In genomic region chr2:93257634-93258033, GRCm38 (mm10) we compare ENCODE assay signal across 15 mouse cellular contexts.
DNase-seq lines count a peak whose midpoint lies in the region; ATAC-seq and TF ChIP-seq lines count a peak whose summit lies in the region.
"Had no signal": no experiment of that assay in that cellular context is flagged by ENCODE, and none has a peak within 500 bp of the region (broad histone marks: within the 10 kb centered on the region; RNA-seq: fewer than 3 reads in every experiment).

No protein-coding gene starts in this region.

- DNase-seq in hindbrain, embryonic 10.5 days (ENCODE audit: low spot score) = no peak
- peak; percentile 31 for DNase-seq in kidney, postnatal 0 days (ENCODE audit: low spot score)
- DNase-seq in kidney, adult 9 months = no peak
- no peak for DNase-seq in stomach, postnatal 0 days (ENCODE audit: low spot score)
- no peak for DNase-seq in liver
- no peak for DNase-seq in B cell, adult 2 months
- DNase-seq: adrenal gland, postnatal 14 days; forebrain, postnatal 0 days; gastrocnemius, postnatal 36 days; kidney, postnatal 4 days; right cerebral cortex, postnatal 4 days had no signal

- no peak overlapping the region for H3K4me3 ChIP-seq in hindbrain, embryonic 10.5 days
- no peak overlapping the region for H3K4me3 ChIP-seq in hindbrain, embryonic 12.5 days
- H3K4me3 ChIP-seq in kidney, postnatal 0 days (replicated peaks; ENCODE audit: low read depth, low read length) = no peak overlapping the region
- H3K4me3 ChIP-seq in stomach, embryonic 15.5 days (replicated peaks) = no peak overlapping the region
- no peak overlapping the region for H3K4me3 ChIP-seq in stomach, postnatal 0 days (ENCODE audit: low read depth, low read length)
- H3K4me3 ChIP-seq: limb, embryonic 15.5 days had no signal

- peaks cover 84% of the 10 kb centered on the region for H3K4me1 ChIP-seq in hindbrain, embryonic 10.5 days (replicated peaks)
- H3K4me1 ChIP-seq in hindbrain, embryonic 12.5 days = peaks cover 51% of the 10 kb centered on the region
- peaks cover 27% of the 10 kb centered on the region for H3K4me1 ChIP-seq in kidney, postnatal 0 days (replicated peaks; ENCODE audit: insufficient read depth, low read length)
- H3K4me1 ChIP-seq in stomach, embryonic 15.5 days = 0 out of 2 replicates have a peak, but pooled peaks cover 2% of the 10 kb centered on the region
- H3K4me1 ChIP-seq in stomach, postnatal 0 days (replicated peaks; ENCODE audit: control insufficient read depth, insufficient read depth) = no peaks in the 10 kb centered on the region

- no peak overlapping the region for H3K4me2 ChIP-seq in hindbrain, embryonic 12.5 days (replicated peaks)
- H3K4me2 ChIP-seq in kidney, postnatal 0 days (ENCODE audit: low read length) = no peak overlapping the region
- H3K4me2 ChIP-seq in stomach, embryonic 15.5 days = no peak overlapping the region
- no peak overlapping the region for H3K4me2 ChIP-seq in stomach, postnatal 0 days (replicated peaks; ENCODE audit: low read depth)
- H3K4me2 ChIP-seq: limb, embryonic 15.5 days had no signal

- H3K9me3 ChIP-seq in hindbrain, embryonic 10.5 days = no peaks in the 10 kb centered on the region
- H3K9me3 ChIP-seq in hindbrain, embryonic 12.5 days (replicated peaks) = no peaks in the 10 kb centered on the region
- H3K9me3 ChIP-seq in kidney, postnatal 0 days (replicated peaks; ENCODE audit: low read length) = no peaks in the 10 kb centered on the region
- no peaks in the 10 kb centered on the region for H3K9me3 ChIP-seq in stomach, embryonic 15.5 days
- no peaks in the 10 kb centered on the region for H3K9me3 ChIP-seq in stomach, postnatal 0 days (ENCODE audit: control insufficient read depth, low read length)
- H3K9me3 ChIP-seq: limb, embryonic 15.5 days had no signal

- 66% methylated on average over 4 of the region's 4 CpGs for WGBS in hindbrain, embryonic 10.5 days
- 74% methylated on average over 4 of the region's 4 CpGs for WGBS in hindbrain, embryonic 12.5 days
- WGBS in kidney, postnatal 0 days = 17% methylated on average over 4 of the region's 4 CpGs
- 40% methylated on average over 4 of the region's 4 CpGs for WGBS in stomach, embryonic 15.5 days
- WGBS in stomach, postnatal 0 days = 26% methylated on average over 4 of the region's 4 CpGs

- no peaks in the 10 kb centered on the region for H3K27me3 ChIP-seq in hindbrain, embryonic 10.5 days (ENCODE audit: insufficient read depth, poor library complexity, severe bottlenecking)
- no peaks in the 10 kb centered on the region for H3K27me3 ChIP-seq in hindbrain, embryonic 12.5 days
- no peaks in the 10 kb centered on the region for H3K27me3 ChIP-seq in kidney, postnatal 0 days (ENCODE audit: insufficient read depth, low read length)
- no peaks in the 10 kb centered on the region for H3K27me3 ChIP-seq in stomach, embryonic 15.5 days (replicated peaks)
- no peaks in the 10 kb centered on the region for H3K27me3 ChIP-seq in stomach, postnatal 0 days (ENCODE audit: control insufficient read depth, insufficient read depth, low read length)
- H3K27me3 ChIP-seq: limb, embryonic 15.5 days had no signal

- no peak for ATAC-seq in hindbrain, embryonic 12.5 days (ENCODE audit: low FRiP score)
- no peak for ATAC-seq in kidney, postnatal 0 days (replicated peaks; ENCODE audit: low FRiP score, low read depth)
- ATAC-seq in stomach, embryonic 15.5 days (ENCODE audit: insufficient read depth, low FRiP score, low read depth) = no peak
- ATAC-seq in stomach, postnatal 0 days (ENCODE audit: low FRiP score, low TSS enrichment) = no peak
- ATAC-seq: lung, postnatal 0 days had no signal

- H3K9ac ChIP-seq in hindbrain, embryonic 12.5 days = no peak overlapping the region
- no peak overlapping the region for H3K9ac ChIP-seq in kidney, postnatal 0 days (ENCODE audit: low read depth, low read length)
- no peak overlapping the region for H3K9ac ChIP-seq in stomach, embryonic 15.5 days
- no peak overlapping the region for H3K9ac ChIP-seq in stomach, postnatal 0 days (ENCODE audit: low read length)
- H3K9ac ChIP-seq: forebrain, postnatal 0 days; limb, embryonic 15.5 days had no signal

- no peak for TF ChIP-seq CTCF in kidney, postnatal 0 days (IDR thresholded peaks at IDR 0.05; ENCODE audit: low read depth)
- TF ChIP-seq CTCF in stomach, postnatal 0 days (IDR thresholded peaks at IDR 0.05; ENCODE audit: low read depth) = no peak

- no peak for TF ChIP-seq EP300 in stomach, postnatal 0 days (optimal IDR thresholded peaks at IDR 0.05)

- H3K27ac ChIP-seq in hindbrain, embryonic 10.5 days = peak overlapping the region; percentile 69
- H3K27ac ChIP-seq in hindbrain, embryonic 12.5 days = no peak overlapping the region
- peak overlapping the region; percentile 66 for H3K27ac ChIP-seq in kidney, postnatal 0 days
- H3K27ac ChIP-seq in stomach, embryonic 15.5 days = 0 out of 2 replicates have a peak overlapping the region, but pooled peaks have one; percentile 16
- H3K27ac ChIP-seq in stomach, postnatal 0 days (replicated peaks) = no peak overlapping the region
- H3K27ac ChIP-seq: limb, embryonic 15.5 days had no signal

- peaks cover 19% of the 10 kb centered on the region; the same call in 1 of the 2 replicates for H3K36me3 ChIP-seq in hindbrain, embryonic 10.5 days
- H3K36me3 ChIP-seq in hindbrain, embryonic 12.5 days = no peaks in the 10 kb centered on the region
- 0 out of 2 replicates have a peak, but pooled peaks cover 2% of the 10 kb centered on the region for H3K36me3 ChIP-seq in kidney, postnatal 0 days (ENCODE audit: insufficient read depth, low read length)
- no peaks in the 10 kb centered on the region for H3K36me3 ChIP-seq in stomach, embryonic 15.5 days
- no peaks in the 10 kb centered on the region for H3K36me3 ChIP-seq in stomach, postnatal 0 days (ENCODE audit: control insufficient read depth, insufficient read depth, low read length)
- H3K36me3 ChIP-seq: limb, embryonic 15.5 days had no signal

Comparison
In these comparisons a context has a peak if more than half of its experiments do, and no peak if none do; other contexts are left out.
1. H3K27ac ChIP-seq: peak in hindbrain, embryonic 10.5 days (single experiment), kidney, postnatal 0 days (single experiment) and stomach, embryonic 15.5 days (single experiment); none in hindbrain, embryonic 12.5 days (single experiment) and stomach, postnatal 0 days (single experiment).